Mouse (Mus musculus) heart, postnatal 14 days (tissue): ENCODE measurements around the gene Eif5a2. TPM values are rescaled to one million over a fixed set of nuclear protein-coding genes. Genes with fewer than 3 reads are reported as not detected.
A peak's percentile ranks its signal among the peaks of the same experiment; 100 is the strongest.
"Not testable (repeated sequence)": the region's sequence is repeated elsewhere in the genome, so short reads cannot be mapped to it uniquely, and the experiment has no call there.

Experiments used
- DNase-seq, 2 experiments: peaks; one replicate each; pipeline ENCODE4 v3.0.0; 2021 to 2022
- intact Hi-C: fragments of 180-260 bp; cut with DNase I; formaldehyde crosslinking; loops from one replicate; pipeline ENCODE4 v1.15.1; 2025
- long read RNA-seq, 2 experiments: library from polyadenylated mRNA; stranded (forward); transcript quantifications; one replicate each; pipeline ENCODE4 v2.0.0; 2021
- total RNA-seq, 2 experiments: library from RNA; stranded (reverse); gene quantifications; 2 replicates each; pipeline ENCODE4 v1.2.3; 2021

Gene Eif5a2
- 1 to 10 TPM; 2.0 to 2.2 TPM for total RNA-seq
- long read RNA-seq, experiment 1, full-length matches to known transcripts, result 1 of 2 reads
- long read RNA-seq, experiment 1, partial matches to known transcripts, result 1 of 2 reads
- long read RNA-seq, experiment 1, other reads (novel, unspliced or antisense), result 0 of 2 reads
- long read RNA-seq, experiment 2, full-length matches to known transcripts, result 1 of 2 reads
- long read RNA-seq, experiment 2, partial matches to known transcripts, result 0 of 2 reads
- long read RNA-seq, experiment 2, other reads (novel, unspliced or antisense), result 1 of 2 reads

DNA sequence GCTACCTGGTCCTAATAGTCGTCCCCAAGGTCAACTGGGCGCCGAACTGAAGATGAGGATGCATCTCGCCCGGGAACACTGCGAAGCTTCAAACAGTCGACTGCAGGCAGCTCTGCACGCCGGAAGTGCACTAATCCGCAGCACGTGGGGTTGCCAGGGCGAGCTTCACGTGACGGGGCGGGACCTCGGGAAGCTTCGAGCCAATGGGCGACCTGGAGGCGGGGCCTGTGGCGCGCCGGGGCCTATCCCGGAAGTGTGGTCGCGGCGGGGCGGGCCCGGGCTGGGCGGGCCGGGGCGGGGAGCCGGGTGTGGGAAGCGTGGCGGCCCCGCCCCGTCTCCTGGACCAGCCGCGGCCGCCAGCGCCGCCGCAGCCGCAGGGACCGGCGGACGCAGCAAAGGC is at the start of gene Eif5a2:
Gene Eif5a2 (plus strand): TSS at position 283 of the 400 bp plus-strand sequence.
- peak; percentile 90 to 93 for DNase-seq
- intact Hi-C loops, result no loop called here

GRCm38 (mm10) chr3:28734712-28735111 is 46.4 kb upstream of the Eif5a2 start:
- DNase-seq, result no peak
- intact Hi-C loops, result no loop called here

- DNase-seq, result no peak
- intact Hi-C loops, result no loop called here
Observed at GRCm38 (mm10) chr3:28736981-28737380, 44.1 kb upstream of the Eif5a2 start.

GRCm38 (mm10) chr3:28740353-28740752 is 40.7 kb upstream of the Eif5a2 start:
- no peak for DNase-seq
- intact Hi-C loops, result loop anchor here (10.0 kb wide), 1 partner anchor 756 kb away; no protein-coding TSS in a partner anchor

- DNase-seq, result no peak
- intact Hi-C loops, result loop anchor here (10.0 kb wide), 1 partner anchor 758 kb away; no protein-coding TSS in a partner anchor
Observed at GRCm38 (mm10) chr3:28743251-28743650, 37.8 kb upstream of the Eif5a2 start.

DNA sequence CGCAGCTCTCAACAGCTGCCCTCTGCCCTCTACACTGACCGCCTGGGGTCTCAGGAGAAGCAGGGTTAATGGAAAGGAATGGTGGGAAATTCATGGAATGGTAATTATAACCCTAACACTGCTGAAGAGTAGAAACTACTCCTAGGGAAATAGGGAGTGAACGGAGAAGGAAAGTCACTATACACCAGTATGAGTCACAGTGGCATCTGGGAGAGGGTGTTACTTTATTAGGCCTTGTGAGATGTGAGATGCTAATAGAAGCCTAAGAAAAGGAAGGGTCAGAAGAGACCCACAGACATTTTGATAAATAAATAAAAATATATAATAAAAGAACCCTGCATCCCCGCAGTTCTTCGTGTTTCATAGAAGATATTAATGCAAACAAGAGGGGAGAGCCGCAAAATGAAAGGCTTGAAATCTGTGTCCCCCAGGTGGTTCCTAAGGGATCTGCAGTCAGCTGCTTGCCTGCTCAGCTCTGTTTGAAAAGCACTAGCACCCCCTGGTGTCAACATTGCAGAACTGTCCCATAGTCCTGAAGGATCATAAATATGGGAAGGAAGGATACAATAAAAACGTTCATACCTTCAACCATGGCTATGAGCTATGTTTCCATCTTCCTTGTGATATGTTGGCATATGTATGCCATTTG is 35.1 kb upstream of the Eif5a2 start:
- DNase-seq, result peak; percentile 67 to 84
- intact Hi-C loops, result loop anchor here (2.0 to 10.0 kb wide), 4 partner anchors 184 to 1284 kb away; no protein-coding TSS in a partner anchor

DNA sequence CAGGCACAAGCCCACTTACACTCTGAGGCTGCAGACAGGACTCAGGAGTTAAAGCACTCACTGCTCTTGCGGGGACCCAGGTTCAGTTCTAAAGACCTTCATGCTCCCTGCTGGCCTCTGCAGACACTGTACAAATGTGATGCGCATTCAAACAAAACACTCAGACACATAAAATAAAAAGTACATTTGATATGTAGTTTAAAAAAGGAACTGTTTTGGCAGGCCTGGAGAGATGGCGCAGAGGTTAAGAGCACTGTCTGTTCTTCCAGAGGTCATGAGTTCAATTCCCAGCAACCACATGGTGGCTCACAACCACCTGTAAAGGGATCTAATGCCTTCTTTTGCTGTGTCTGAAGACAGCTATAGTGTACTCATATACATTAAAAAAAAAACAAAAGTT is 32.9 kb upstream of the Eif5a2 start:
- intact Hi-C loops, result loop anchor here (5.0 to 10.0 kb wide), 3 partner anchors 186 to 1286 kb away; no protein-coding TSS in a partner anchor

DNA sequence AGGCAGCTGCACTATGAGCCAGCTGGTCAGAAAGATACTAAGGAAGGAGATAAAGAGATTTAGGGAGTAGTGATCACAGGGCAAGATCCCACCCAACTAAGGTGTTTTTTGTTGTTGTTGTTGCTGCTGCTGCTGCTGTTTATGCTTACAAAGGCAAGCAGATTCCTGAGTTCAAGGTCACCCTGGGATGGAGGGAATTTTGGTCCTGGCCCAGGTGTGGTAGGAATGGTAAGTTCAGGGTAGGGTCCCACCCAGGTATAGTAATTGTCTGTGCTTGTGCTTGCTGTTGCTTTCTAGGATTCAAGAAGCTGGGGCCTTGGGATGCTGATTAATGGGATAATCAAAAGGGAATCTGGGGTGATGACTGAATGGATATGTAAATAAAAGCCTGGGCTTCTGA is 32.1 kb upstream of the Eif5a2 start:
- DNase-seq, result no peak
- intact Hi-C loops, result loop anchor here (5.0 to 10.0 kb wide), 3 partner anchors 187 to 1287 kb away; no protein-coding TSS in a partner anchor

More for the DNA sequence above, 32.9 kb upstream of the Eif5a2 start:
- no peak for DNase-seq

DNA sequence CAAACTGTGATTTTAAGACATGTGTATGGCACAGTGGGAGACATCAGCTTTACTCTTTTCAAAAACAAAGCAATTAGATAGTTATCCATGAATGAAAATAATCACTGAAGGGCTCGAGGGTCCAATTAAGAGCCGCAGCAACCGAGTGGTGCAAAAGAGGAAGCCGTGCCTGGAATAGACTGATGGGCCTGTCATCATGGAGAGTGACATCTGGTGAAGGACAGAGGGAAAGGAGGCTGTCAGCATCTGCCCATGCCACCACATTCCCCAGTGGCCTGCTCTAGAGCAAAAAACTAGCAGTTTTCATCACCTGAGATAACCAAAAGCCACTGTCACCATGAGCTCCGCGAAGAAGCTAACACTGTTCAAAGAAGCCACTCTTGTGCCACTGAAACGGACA is 25.6 kb upstream of the Eif5a2 start:
- intact Hi-C loops, result no loop called here

DNA sequence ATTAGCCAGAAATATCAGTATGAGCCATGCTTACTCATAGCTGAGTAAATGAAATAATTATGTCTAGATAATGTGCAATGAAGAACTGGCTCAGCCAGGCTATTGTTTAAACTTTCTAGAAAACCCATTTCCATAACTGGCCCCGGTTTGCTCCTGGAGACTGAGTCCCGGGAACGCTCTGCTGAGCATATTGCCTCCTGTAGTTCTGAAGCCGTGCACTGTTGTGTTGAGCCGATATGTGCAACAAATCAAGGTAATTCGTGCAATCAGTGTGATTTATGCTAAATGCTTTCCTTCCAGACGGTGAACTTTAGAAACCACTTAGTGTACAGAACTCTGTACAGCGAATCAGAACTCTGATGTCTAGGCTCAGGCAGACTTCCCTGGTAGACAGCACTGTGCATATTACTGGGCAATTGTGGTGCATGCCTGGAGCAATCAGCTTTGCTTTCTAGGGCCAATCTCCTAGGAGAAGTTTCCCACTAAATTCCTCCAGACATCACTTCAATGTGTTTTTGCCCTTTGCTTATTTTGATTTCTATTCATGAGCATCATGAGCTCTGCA is 19.8 kb upstream of the Eif5a2 start:
- DNase-seq, result no peak
- intact Hi-C loops, result no loop called here

More for the DNA sequence above, 25.6 kb upstream of the Eif5a2 start:
- DNase-seq, result no peak

DNA sequence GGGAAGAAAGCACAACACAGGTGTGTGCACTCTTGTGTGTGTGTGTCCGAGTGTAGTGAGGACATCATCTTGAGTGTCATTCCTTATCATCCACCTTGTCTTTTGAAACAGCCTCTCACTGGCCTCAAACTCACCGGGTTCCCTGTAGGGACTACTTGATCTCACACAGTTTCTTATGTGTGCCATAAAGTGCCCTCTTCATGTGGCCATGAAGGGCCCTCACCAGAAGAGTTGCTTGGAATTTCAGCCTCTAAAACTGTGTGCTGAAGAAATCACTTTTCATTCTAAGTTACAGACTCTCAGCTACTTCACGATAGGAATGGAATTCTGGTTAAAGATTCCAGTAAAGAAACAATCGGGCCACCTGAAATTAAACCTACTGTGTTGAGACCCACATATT is 14.1 kb upstream of the Eif5a2 start:
- DNase-seq, result no peak
- intact Hi-C loops, result no loop called here

DNA sequence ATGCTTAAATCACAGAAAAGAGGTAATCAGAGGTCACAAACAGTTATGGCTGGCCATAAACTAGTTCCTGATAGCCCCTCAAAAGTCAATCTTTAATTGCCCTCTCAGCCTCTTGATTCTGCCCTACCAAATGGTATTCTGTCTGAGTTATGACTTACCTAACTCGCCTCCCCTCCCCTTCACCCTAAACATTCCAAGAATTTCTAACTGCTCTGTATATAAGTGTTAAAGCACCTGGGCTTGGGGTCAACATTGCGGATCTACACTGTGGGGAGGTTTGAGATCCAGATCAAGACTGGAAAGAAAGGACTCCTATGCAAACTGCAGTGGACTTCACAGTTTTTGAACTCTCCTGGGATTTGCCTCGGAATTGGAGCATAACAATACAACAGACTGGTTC is 12.9 kb upstream of the Eif5a2 start:
- intact Hi-C loops, result no loop called here
- DNase-seq, result no peak

DNA sequence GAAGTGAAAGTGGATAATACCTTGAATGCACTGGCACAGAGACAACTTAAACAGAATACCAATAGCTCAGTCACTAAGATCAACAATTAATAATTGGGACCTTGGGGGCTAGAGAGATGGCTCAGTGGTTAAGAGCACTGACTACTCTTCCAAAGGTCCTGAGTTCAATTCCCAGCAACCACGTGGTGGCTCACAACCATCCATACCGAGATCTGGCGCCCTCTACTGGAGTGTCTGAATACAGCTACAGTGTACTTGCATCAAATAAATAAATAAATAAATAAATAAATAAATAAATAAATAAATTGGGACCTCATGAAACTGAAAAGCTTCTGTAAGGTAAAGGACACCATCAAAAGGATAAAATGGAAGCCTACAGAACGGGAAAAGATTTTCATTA is 8.2 kb upstream of the Eif5a2 start:
- intact Hi-C loops, result not testable (repeated sequence)

GRCm38 (mm10) chr3:28775361-28775760 is 5.7 kb upstream of the Eif5a2 start:
- no peak for DNase-seq
- intact Hi-C loops, result no loop called here

More for the DNA sequence above, 8.2 kb upstream of the Eif5a2 start:
- not testable (repeated sequence) for DNase-seq

GRCm38 (mm10) chr3:28775958-28776357 is 5.1 kb upstream of the Eif5a2 start:
- intact Hi-C loops, result no loop called here

DNA sequence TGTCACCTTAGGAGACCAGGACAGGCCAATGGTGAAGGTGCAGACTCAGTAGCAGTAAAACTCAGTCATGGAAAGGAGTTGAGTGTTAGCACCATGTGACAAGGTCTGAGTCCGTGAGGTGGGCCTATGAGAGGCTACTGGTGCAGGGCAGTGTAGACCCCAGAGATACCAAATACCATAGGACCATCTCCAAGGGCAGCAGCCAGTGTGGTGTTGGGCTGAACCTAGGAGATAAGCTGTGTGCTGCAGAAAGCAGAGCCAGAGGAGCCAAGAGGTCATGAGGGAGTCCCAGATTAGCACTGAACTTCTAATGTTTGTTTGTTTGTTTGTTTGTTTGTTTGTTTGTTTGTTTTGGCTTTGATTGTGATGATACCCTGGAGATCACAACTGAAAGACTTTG is 4.6 kb upstream of the Eif5a2 start:
- no peak for DNase-seq
- intact Hi-C loops, result no loop called here

More at GRCm38 (mm10) chr3:28775958-28776357, 5.1 kb upstream of the Eif5a2 start:
- DNase-seq, result no peak

- DNase-seq, result no peak
- intact Hi-C loops, result no loop called here
Observed at GRCm38 (mm10) chr3:28780511-28780910, 565 bp upstream of the Eif5a2 start.

GRCm38 (mm10) chr3:28781422-28781821 is 346 bp downstream of the Eif5a2 start:
- DNase-seq, result no peak
- intact Hi-C loops, result no loop called here

- intact Hi-C loops, result no loop called here
- DNase-seq, result no peak
Observed at GRCm38 (mm10) chr3:28781848-28782247, 772 bp downstream of the Eif5a2 start.

DNA sequence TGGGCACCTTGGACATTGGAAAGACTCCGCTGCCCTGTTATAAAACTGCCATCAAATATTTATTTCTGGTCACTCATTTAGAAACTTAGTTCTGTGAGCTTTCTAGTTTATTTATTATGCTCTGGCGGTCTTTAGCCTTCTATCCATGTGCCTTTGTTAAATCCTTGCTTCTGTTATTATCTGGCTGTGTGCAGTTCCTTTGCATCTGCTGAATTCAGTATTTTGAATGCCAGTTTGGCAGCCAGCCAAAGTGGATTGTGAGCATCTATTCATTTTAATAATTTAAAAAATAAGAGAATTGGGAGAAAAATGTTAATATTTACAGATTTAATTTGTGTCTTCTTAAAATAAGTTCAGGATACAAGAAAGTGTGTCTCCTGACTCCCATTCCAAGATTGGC is 3.1 kb downstream of the Eif5a2 start:
- intact Hi-C loops, result no loop called here
- no peak for DNase-seq

DNA sequence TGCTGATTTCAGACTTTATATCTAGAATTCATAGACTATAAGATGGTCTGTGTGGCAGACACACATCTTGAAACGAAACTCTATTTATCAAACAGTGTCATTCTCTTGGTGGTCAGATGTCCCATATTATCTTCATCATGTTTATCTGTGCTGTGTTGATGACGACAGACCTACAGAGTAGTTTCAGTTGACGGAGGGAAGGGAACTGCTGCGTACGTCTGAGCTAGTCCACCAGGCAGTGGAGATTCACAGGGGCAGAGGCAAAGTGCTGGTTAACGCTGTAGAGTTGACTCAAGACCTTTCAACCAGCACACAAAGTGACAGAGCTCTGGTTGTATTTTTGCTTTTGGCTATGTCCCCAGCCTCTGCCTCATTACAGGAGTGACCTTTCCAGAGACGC is 13.8 kb downstream of the Eif5a2 start:
- no peak for DNase-seq

More for the DNA sequence above, 13.8 kb downstream of the Eif5a2 start:
- intact Hi-C loops, result no loop called here
